Mouse (Mus musculus): ENCODE results near the gene Pip5k1b.

The Pip5k1b gene

DNA sequence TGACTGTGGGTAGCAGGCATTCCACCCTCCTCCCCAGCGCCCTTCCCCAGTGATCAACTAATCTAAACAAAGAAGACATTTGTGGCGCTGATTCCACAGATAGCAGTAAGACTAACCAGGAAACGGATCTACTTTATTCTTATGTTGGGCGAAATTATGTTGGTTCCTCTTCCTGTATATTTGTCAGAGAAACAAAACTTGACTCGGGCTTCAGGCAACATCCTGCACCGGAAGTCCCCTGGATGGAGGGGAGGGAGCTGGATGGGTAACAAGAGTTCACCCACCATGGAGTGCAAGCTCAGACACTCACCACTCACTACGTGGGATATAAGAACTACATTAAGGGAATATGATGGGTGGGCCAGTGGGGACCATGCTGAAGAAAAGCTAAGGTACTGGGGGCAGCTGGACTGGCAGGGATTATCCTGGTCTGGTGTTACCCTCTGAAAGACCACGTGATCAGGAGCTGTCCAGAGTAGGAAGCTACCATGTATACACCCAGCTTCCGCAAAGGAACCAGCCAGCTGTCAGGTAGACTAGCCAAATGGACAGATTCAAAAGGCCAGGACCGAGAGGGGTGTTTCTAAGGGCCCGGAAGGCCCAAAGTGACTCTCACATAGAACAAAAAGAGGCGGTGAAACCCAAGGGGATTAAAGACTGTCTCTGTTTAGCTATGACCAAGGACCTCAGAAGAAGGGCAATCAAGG is 219.1 kb downstream of the Pip5k1b start:
- DNase-seq (ENCODE audit: low spot score) = no peak

- DNase-seq (ENCODE audit: low spot score) = no peak
These were observed 219.9 kb downstream of the Pip5k1b start for GRCm38 (mm10) chr19:24335611-24336343.

DNA sequence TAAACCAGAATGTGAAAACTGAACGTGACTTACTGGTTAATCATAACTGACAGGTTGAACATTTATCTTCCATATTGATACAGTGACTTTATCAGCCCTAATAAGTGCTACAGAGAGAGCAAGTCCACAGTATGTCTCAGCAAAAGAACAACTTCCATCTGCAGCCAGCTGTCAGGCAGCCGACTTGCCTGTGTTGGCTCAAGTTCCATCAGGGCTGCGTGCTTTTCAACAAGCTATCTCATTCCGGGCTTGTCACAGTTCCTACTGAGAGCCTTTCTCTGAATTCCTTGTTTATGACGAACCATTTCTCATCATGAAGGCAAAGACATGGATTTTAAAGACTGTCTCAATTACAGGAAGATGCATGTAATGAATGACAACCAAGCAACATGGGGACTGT is 222.7 kb downstream of the Pip5k1b start:
- DNase-seq (ENCODE audit: low spot score) = no peak

DNA sequence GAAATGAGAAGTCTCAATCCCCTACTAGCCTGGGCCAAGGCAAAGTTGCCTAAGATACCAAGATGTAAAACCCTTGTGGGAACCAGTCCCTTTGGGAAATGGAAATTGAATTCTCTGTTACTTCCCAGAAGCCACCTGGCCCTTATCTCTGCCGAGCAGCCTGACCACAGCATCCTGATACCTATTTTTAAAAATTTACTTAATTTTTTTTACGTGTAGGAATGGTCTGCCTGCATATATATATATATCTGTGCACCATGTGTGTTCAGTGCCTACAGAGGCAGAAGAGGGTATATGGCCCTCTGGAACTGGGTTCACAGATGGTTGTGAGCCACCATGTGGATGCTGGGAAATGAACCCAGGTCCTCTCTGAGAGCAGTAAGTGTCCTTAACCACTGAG is 224.4 kb downstream of the Pip5k1b start:
- no peak for DNase-seq (ENCODE audit: low spot score)

GRCm38 (mm10) chr19:24330366-24330765 is 225.3 kb downstream of the Pip5k1b start:
- DNase-seq (ENCODE audit: low spot score) = no peak

GRCm38 (mm10) chr19:24327921-24328320 is 227.8 kb downstream of the Pip5k1b start:
- no peak for DNase-seq (ENCODE audit: low spot score)

DNA sequence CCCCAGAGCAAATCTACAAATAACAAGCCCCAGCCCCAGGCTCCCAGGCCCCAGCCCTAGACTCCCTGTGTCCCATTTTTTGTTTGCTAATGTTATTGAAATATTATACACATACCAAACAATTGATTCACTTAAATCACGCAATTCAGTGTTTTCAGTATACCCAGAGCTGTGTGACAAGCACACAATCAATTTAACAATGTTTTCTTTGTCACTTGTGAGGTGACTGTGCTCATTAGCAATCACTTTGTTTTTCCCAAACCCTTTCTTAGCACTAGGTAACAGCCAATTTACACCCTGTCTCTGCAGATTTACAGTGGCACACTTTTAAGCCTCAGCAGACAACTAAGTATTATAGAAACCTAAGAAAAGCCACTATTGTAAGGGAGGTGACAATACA is 228.7 kb downstream of the Pip5k1b start:
- no peak for DNase-seq (ENCODE audit: low spot score)

DNA sequence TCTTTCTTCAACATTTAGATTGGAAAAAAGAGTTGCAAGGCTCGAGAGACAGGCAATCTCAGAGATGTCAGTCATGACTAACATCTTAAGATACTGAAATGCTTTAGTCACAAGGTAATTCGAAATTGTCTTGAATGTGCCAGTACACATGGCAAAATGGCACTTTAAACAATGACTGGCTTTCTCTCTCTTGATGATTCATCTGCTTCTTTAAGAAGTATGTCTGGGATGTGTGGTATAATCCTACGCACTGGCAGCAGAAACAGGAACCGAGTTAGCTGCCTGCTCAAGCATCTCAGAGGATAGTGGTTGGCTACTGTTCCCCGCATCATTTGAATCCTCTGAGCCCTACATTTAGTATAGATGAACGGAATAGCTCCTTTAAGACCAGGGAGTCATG is 230.0 kb downstream of the Pip5k1b start:
- DNase-seq (ENCODE audit: low spot score) = no peak

GRCm38 (mm10) chr19:24323841-24324613 is 231.6 kb downstream of the Pip5k1b start:
- no peak for DNase-seq (ENCODE audit: low spot score)

- DNase-seq (ENCODE audit: low spot score) = no peak
These were observed 233.8 kb downstream of the Pip5k1b start for GRCm38 (mm10) chr19:24321900-24322311.

GRCm38 (mm10) chr19:24321211-24321899 is 234.3 kb downstream of the Pip5k1b start:
- no peak for DNase-seq (ENCODE audit: low spot score)

GRCm38 (mm10) chr19:24318172-24318571 is 237.5 kb downstream of the Pip5k1b start:
- no peak for DNase-seq (ENCODE audit: low spot score)

DNA sequence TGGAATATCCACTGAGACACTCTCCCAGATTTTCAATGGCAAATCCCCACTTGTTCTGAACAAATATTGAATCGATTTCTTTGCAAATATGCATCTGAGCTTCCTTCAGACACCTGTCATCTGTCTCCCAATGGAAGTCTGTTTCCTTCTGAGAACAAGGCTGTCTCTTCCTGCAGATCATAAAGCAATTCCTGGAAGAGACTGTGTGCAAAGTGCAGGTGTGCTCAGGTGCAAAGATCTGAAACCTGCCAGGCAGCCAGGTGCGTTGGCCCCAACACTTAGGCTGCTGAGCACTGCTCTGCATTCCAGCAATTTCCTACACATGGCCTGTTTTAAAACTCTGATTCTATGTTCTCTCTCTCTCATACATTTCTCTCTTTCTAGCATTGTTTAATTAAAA is 237.9 kb downstream of the Pip5k1b start:
- DNase-seq (ENCODE audit: low spot score) = no peak

DNA sequence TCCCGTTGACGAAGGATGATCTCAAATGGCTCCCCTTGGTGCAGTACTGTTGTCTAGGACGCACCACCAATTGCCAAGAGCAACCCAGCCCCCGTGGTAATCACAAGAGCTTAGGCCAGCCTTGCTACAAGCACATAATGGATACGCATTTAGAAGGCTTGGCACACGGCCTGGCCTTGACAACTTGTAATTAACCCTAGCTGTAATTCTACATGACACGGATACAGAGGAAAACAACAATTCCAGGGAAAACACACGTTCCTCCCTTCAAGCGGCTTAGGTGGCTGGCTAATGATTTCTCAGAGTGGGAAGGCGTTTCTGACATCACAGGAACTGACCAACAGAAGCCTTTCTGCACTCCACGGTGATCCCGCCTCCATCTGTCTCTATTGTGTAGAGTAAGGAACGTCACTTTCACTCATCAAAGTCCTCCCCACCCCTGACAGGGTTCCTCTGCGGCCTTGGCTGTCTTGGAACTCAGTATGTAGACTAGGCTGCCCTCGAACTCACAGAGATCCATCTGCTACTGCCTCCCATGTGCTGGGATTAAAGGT is 238.6 kb downstream of the Pip5k1b start:
- DNase-seq (ENCODE audit: low spot score) = no peak

DNA sequence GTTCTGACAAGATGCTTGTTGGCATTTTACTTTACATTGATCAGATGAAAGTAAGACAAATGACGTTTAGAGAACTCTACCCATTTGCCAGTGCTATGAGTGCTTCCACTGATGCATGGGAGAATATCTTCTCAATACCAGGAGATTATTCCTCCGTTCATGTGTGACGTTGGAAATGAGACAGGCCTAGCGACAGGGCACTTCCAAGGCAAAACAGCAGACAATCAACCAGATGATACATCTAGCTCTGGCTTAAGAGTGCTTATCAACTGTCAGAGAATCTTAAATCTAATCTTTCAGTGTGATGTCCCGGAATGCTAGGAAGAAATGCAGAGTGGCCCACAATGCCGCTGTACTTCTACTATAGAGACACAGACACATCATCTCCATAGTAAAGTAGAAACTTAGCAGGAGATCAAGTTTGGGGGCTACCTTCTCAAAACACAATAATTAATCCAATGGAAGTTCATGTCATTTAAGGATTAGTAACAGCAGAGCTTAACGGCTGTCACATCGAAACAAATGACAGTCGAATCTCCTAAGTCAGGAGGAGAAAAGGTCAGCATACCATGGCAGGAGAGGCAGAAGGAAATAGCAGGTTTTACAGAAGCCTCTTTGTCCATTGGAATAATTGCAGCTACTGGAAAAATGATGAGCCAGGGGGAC is 239.5 kb downstream of the Pip5k1b start:
- DNase-seq (ENCODE audit: low spot score) = no peak

GRCm38 (mm10) chr19:24315234-24315633 is 240.4 kb downstream of the Pip5k1b start:
- DNase-seq (ENCODE audit: low spot score) = no peak

- no peak for DNase-seq (ENCODE audit: low spot score)
These were observed 241.0 kb downstream of the Pip5k1b start for GRCm38 (mm10) chr19:24314676-24315075.

DNA sequence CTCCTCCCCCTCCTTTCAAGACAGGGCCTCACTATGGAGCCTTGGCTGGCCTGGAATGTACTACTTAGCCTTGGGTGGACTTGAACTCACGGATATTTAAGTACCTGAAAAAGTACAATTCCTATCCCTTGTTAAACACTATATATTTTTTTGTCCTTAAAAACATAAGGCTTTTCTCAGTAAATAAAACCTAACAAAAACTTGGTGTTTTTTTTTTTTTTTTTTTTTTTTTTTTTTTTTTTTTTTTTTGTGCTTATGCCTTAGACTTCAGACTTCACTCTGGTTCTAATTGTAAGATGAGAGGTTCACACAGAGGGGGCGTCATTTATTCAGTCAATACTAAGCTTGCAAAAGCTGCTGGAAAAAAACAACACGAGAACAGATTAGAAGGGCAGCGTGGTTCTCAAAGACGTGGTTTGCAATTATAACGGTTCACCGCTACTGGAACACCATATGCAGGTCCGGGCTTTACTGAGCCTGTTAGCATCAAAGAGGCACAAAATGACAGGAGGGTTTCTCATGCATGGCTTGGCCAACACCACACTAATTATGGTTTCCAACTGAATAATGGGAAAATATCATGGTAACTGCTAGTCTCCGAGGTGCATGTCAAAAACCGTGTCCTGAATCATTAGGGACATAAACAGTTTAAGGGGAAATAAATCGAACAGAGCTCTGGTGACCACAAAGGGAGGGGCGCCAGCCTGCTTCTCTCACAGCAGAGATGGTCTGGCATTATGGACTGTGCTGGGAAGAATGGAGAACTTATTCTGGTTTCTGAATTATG is 242.9 kb downstream of the Pip5k1b start:
- DNase-seq (ENCODE audit: low spot score) = no peak

GRCm38 (mm10) chr19:24312046-24312445 is 243.6 kb downstream of the Pip5k1b start:
- DNase-seq (ENCODE audit: low spot score) = no peak

DNA sequence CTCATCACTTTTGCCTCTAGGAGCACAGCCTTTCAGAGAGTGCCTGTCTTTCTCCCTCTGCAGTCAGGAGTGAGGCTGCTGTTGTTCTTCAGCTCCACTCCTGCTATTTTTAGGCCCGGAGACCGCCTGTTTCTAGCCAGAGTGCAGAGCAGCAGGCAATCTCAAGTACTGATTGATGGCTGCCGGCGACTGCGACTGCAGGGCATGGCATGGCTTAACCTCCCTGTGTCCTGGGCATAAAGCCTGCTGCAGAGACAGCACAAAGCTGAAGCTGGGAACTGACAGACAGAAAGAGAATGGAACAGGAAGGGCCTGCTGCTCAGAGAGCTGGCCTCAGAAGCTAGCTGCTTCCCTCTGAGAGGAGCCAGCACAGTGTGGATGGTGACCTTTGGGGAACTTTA is 247.4 kb downstream of the Pip5k1b start:
- DNase-seq (ENCODE audit: low spot score) = no peak

Data from testis, postnatal 14 days (tissue).